Mouse (Mus musculus) hindbrain, embryonic 11.5 days (tissue): Measurements from ENCODE around the gene Atp1b3. TPM values are rescaled to one million over a fixed set of nuclear protein-coding genes. Genes with fewer than 3 reads are reported as not detected.
"Not testable (repeated sequence)": the region's sequence is repeated elsewhere in the genome, so short reads cannot be mapped to it uniquely, and the experiment has no call there.

Experiments
- ATAC-seq: fragments of 200-750 bp; cut with Nextera tagmentation; 2 replicates; pipeline ENCODE4 v1.8.0; 2017; ENCODE audit warnings: mild to moderate bottlenecking, moderate TSS enrichment, moderate library complexity; ENCODE audit not compliant: low FRiP score
- DNase-seq: peaks from one replicate; pipeline ENCODE4 v3.0.0-alpha.2; 2015; ENCODE audit warnings: low spot score
- H3K27ac ChIP-seq: fragments of 300-500 bp; sonication (generic); 2 replicates; pipeline ENCODE4 v1.5.1; 2014; ENCODE audit warnings: mild to moderate bottlenecking, low read depth, low read length
- H3K27me3 ChIP-seq: fragments of 300-500 bp; sonication (generic); 2 replicates; pipeline ENCODE4 v1.6.1; 2014; ENCODE audit warnings: mild to moderate bottlenecking, low read length, moderate library complexity, mixed read lengths; ENCODE audit not compliant: control insufficient read depth, insufficient read depth
- H3K36me3 ChIP-seq: fragments of 300-500 bp; sonication (generic); 2 replicates; pipeline ENCODE4 v1.6.1; 2014; ENCODE audit warnings: mild to moderate bottlenecking, low read length, moderate library complexity, mixed read lengths; ENCODE audit not compliant: control insufficient read depth, insufficient read depth
- H3K4me1 ChIP-seq: fragments of 300-500 bp; sonication (generic); replicated peaks from 2 replicates; pipeline ENCODE4 v1.6.1; 2014; ENCODE audit warnings: low read length, mixed read lengths; ENCODE audit not compliant: control insufficient read depth, insufficient read depth
- H3K4me2 ChIP-seq: fragments of 300-500 bp; sonication (generic); replicated peaks from 2 replicates; pipeline ENCODE4 v1.6.1; 2014; ENCODE audit warnings: mild to moderate bottlenecking, low read depth, low read length
- H3K4me3 ChIP-seq: fragments of 300-500 bp; sonication (generic); 2 replicates; pipeline ENCODE4 v1.5.1; 2014; ENCODE audit warnings: low read depth, low read length
- H3K9ac ChIP-seq: fragments of 300-500 bp; sonication (generic); 2 replicates; pipeline ENCODE4 v1.6.1; 2014; ENCODE audit warnings: low read depth, low read length
- H3K9me3 ChIP-seq: fragments of 300-500 bp; sonication (generic); 2 replicates; pipeline ENCODE4 v1.6.1; 2016; ENCODE audit warnings: low read length; ENCODE audit not compliant: control insufficient read depth
- WGBS: fragments of 180-500 bp; shearing (Covaris S2); extraction: QIAGEN DNeasy Blood & Tissue Kit; methylation state at CpG from one replicate; pipeline ENCODE4 v1.1.7; 2014; 5-methylcytosine and 5-hydroxymethylcytosine counted together
- polyA plus RNA-seq: library from polyadenylated mRNA; unstranded; fragments of >200 nt; fragmentation: Nextera tagmentation; extraction: Ambion mirVana; gene quantifications from 2 replicates; pipeline ENCODE4 v1.2.1, GENCODE M21; 2014

Atp1b3 gene
- polyA plus RNA-seq, 1 experiment from 2014 or later = 197 TPM

DNA sequence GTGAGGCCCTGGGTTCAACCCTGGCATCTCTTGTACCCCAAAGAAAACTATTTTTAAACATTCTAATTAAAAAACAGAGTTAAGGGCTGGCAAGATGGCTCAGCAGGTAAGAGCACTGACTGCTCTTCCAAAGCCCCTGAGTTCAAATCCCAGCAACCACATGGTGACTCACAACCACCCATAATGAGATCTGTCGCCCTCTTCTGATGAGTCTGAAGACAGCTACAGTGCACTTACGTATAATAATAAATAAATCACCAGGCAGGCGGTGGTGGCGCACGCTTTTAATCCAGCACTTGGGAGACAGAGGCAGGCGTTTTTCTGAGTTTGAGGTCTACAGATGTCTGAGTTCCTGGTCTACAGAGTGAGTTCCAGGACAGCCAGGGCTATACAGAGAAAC is 12.5 kb downstream of the Atp1b3 start:
- not testable (repeated sequence) for DNase-seq, H3K4me2 ChIP-seq, ATAC-seq, H3K36me3 ChIP-seq, H3K27me3 ChIP-seq, H3K4me1 ChIP-seq, H3K4me3 ChIP-seq, H3K27ac ChIP-seq, H3K9me3 ChIP-seq, H3K9ac ChIP-seq
- 96% methylated on average over 6 of the region's 6 CpGs for WGBS

DNA sequence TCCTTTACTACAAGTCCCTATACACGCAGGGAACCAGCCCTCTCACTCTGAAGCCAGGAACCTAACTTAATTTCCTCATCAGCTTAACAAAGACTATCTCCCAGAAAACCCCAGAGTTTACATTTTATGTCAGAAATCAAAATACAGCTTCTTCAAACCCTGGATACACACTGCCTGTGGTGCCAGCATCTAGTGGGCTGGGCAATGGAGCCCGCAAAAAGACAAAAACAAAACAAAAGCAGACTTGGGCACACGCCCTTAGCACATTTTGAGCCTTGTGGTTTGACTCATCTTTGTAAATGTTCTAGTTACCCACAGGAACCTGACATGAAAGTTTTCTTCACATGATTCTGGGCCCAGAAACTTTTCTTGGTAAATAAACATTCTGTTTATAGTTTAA is 13.8 kb downstream of the Atp1b3 start:
- Histone ChIP-seq H3K4me3 (no peak overlapping the region), H3K36me3 (no peaks in the 10 kb centered on the region), H3K9me3 (no peaks in the 10 kb centered on the region), H3K27me3 (no peaks in the 10 kb centered on the region), H3K27ac (no peak overlapping the region), H3K4me2 (no peak overlapping the region), H3K4me1 (no peaks in the 10 kb centered on the region), H3K9ac (no peak overlapping the region)
- WGBS = 63% methylated on average over 3 of the region's 3 CpGs
- no peak for ATAC-seq
- no peak for DNase-seq

DNA sequence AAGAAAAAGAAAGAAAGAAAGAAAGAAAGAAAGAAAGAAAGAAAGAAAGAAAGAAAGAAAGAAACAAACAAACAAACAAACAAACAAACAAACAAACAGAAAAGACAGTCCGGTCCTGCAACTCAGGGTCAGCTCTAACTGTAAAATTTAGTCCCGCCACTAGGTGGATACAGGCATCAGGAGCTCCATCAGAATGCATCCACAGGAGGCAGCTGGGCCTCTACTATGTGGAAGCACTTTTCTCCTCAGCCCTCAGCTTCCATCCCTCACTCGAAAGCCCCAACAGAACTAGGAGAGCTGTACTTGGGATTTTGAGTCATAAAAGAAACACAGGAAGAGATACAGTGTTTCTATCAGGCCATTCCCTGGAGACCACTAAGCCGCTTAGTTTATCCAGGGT is 14.2 kb downstream of the Atp1b3 start:
- H3K9me3 ChIP-seq = no peaks in the 10 kb centered on the region
- H3K4me3 ChIP-seq = no peak overlapping the region
- no peak overlapping the region for H3K4me2 ChIP-seq
- H3K9ac ChIP-seq = no peak overlapping the region
- no peaks in the 10 kb centered on the region for H3K4me1 ChIP-seq
- H3K27me3 ChIP-seq = no peaks in the 10 kb centered on the region
- no peaks in the 10 kb centered on the region for H3K36me3 ChIP-seq
- peak; percentile 71 for DNase-seq
- no peak for ATAC-seq
- no peak overlapping the region for H3K27ac ChIP-seq
- 53% methylated on average over 4 of the region's 4 CpGs for WGBS

DNA sequence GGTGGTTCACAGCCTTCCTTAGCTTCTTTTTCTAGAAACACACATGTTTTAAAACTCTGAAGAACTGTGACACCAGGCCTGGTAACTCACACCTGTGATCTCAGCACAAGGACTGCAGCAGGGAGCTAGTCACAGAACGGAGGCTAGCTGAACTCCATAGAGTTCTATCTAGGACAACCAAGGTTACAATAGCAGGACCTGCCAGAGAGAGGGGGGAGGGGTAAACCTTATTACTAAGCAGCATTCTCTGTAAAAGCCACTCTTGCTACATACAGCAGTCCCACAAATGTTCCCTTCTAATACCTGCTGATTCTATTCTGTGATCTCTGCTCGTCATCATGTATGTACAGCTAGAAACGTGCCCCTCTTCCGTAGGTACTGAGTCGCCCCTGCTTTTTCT is 15.4 kb downstream of the Atp1b3 start:
- WGBS = 82% methylated on average over 5 of the region's 5 CpGs
- Histone ChIP-seq H3K4me1 (no peaks in the 10 kb centered on the region), H3K9me3 (no peaks in the 10 kb centered on the region), H3K36me3 (no peaks in the 10 kb centered on the region), H3K9ac (no peak overlapping the region), H3K4me2 (no peak overlapping the region), H3K4me3 (no peak overlapping the region), H3K27me3 (no peaks in the 10 kb centered on the region), H3K27ac (no peak overlapping the region)
- DNase-seq (no peak), ATAC-seq (no peak)

DNA sequence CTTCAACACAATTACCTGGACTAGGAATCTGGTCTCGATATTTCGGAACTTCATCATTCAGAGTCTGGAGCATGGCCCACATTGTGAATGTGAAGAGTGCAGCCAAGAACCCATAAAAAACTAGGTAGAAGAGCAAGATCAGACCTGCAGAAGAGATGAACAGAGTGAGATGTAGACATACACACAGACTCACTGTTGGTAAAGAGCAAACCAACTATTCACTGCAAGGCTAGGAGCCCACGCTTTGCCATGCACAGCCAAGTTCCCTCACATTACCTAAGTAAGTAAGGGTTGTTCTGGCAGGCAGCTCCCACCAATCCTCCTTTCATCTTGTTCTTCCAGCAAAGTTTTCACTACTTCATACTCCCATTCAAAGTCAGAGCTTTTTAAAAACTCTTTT is 18.5 kb downstream of the Atp1b3 start:
- ATAC-seq (no peak), DNase-seq (no peak)
- Histone ChIP-seq H3K4me3 (no peak overlapping the region), H3K27me3 (no peaks in the 10 kb centered on the region), H3K27ac (no peak overlapping the region), H3K36me3 (no peaks in the 10 kb centered on the region), H3K4me2 (no peak overlapping the region), H3K9me3 (no peaks in the 10 kb centered on the region), H3K4me1 (no peaks in the 10 kb centered on the region), H3K9ac (no peak overlapping the region)
- WGBS = 98% methylated on average over 3 of the region's 3 CpGs

DNA sequence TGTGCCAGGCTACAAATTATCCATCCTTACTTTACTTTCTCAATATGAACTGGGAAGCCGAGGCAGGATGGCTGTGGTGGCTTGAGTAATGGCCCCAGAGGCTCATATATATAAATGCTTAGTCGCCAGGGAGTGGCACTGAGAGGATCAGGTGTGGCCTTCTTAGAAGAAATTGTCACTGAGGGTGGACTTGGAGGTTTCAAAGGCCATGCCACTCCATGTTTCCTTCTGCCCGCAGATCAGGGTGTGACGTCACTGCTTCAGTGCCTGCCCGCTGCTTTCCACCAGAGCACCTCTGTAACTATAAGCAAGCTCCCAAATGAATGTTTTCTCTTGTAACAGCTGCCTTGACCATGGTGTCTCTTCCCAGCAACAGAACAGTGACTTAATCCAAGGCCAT is 33.1 kb downstream of the Atp1b3 start:
- DNase-seq (no peak), ATAC-seq (no peak)
- Histone ChIP-seq H3K9ac (no peak overlapping the region), H3K4me3 (no peak overlapping the region), H3K4me2 (no peak overlapping the region), H3K36me3 (no peaks in the 10 kb centered on the region), H3K27ac (no peak overlapping the region), H3K4me1 (no peaks in the 10 kb centered on the region), H3K9me3 (no peaks in the 10 kb centered on the region), H3K27me3 (no peaks in the 10 kb centered on the region)
- 95% methylated on average over 5 of the region's 5 CpGs for WGBS

DNA sequence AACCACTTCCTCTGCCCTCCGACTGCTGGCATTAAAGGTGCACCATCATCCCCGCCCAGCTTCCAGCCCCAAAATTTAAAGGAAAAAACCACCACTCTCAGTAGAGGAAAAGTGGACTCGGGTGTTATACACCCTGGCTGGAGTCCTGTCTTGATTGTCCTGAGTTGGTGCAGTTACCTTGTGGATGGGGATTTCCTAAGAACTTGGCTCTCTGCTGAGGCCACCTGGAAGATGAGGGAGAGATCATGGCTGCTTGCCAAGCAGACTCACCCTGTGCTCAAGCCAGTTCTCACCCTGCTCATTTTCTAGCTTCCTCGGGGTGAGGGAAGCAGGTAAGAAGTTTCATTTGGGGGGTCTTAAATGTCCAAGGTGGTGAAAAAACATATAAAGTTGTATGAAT is 36.0 kb downstream of the Atp1b3 start:
- no peak overlapping the region for H3K9ac ChIP-seq
- no peaks in the 10 kb centered on the region for H3K27me3 ChIP-seq
- no peak overlapping the region for H3K27ac ChIP-seq
- H3K4me1 ChIP-seq = no peaks in the 10 kb centered on the region
- ATAC-seq = no peak
- no peaks in the 10 kb centered on the region for H3K36me3 ChIP-seq
- WGBS = 93% methylated on average over 4 of the region's 4 CpGs
- H3K4me3 ChIP-seq = no peak overlapping the region
- H3K9me3 ChIP-seq = no peaks in the 10 kb centered on the region
- DNase-seq = no peak
- no peak overlapping the region for H3K4me2 ChIP-seq

DNA sequence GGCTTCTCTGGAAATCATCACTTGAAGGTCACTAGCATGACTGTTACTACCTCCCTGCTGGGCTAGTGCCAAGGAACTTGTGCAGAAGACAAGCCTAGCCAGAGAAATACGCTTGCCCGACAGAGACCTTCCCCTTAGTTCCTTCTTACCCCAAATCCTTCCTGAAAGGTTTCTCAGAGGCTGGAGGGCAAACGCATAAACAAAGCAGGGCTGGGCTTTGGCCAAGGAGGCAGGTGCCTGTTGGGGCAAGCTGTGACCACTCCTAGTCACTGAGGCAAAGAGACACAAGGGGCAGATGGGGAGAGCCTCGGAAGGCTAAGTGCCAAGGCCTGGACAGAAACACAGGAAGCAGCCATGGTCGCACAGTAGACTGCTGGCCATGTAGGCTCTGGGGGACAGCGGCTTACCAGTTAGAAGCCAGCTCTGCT is 37.7 kb downstream of the Atp1b3 start:
- Histone ChIP-seq H3K27me3 (no peaks in the 10 kb centered on the region), H3K36me3 (no peaks in the 10 kb centered on the region), H3K9me3 (no peaks in the 10 kb centered on the region), H3K27ac (no peak overlapping the region), H3K4me3 (no peak overlapping the region), H3K9ac (no peak overlapping the region), H3K4me1 (no peaks in the 10 kb centered on the region), H3K4me2 (no peak overlapping the region)
- ATAC-seq (no peak), DNase-seq (no peak)
- WGBS = 83% methylated on average over 6 of the region's 6 CpGs

DNA sequence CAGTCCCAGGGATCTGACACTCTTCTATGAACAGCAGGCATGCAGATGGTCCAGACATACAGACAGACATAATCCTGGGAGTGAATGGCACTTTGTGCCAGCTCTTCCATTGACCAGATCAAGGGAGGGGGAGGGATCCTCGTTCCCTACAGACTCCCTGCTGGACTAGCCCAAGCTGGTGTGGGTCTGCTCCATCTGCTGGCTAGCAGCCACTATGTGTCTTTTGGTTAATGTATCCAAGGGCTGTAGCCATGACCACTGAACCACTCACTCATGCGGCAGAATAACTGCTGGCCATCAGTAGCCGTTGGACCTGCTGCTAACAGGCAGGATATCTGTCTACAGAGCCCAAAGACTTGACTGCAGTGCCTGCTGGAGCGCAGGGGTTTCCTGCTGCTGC is 39.7 kb downstream of the Atp1b3 start:
- H3K4me1 ChIP-seq = no peaks in the 10 kb centered on the region
- peak; percentile 24 for DNase-seq
- peak; percentile 67 for ATAC-seq
- no peak overlapping the region for H3K4me3 ChIP-seq
- WGBS = 51% methylated on average over 4 of the region's 4 CpGs
- H3K27ac ChIP-seq = no peak overlapping the region; the same call in 1 of the 2 replicates
- no peaks in the 10 kb centered on the region for H3K9me3 ChIP-seq
- no peaks in the 10 kb centered on the region for H3K27me3 ChIP-seq
- no peak overlapping the region for H3K9ac ChIP-seq
- no peak overlapping the region for H3K4me2 ChIP-seq
- H3K36me3 ChIP-seq = no peaks in the 10 kb centered on the region
